8 mouse cellular contexts compared by ENCODE assay signal in genomic region chr4:72198877-72199411, GRCm38 (mm10). TPM values are rescaled to one million over a fixed set of nuclear protein-coding genes. Genes with fewer than 3 reads are reported as not detected.
DNase-seq lines count a peak whose midpoint lies in the region; ATAC-seq and TF ChIP-seq lines count a peak whose summit lies in the region.

No protein-coding gene starts in this region.

- H3K27me3 ChIP-seq in intestine, embryonic 15.5 days (replicated peaks) = no peaks in the 10 kb centered on the region

- peak overlapping the region; percentile 90 for H3K4me3 ChIP-seq in cortical plate, adult 2 months (ENCODE audit: insufficient read depth, low read length)
- H3K4me3 ChIP-seq in intestine, embryonic 15.5 days (replicated peaks) = peak overlapping the region; percentile 82

- no peaks in the 10 kb centered on the region for H3K36me3 ChIP-seq in intestine, embryonic 15.5 days

- intact Hi-C loops in left cerebral cortex, postnatal 14 days (cut with DNase I) = loop anchor here (5.0 kb wide), 1 partner anchor 52 kb away; no protein-coding TSS in a partner anchor

- peak; percentile 63; the same call in 1 of the 2 replicates for TF ChIP-seq POLR2A in cortical plate, adult 2 months (IDR thresholded peaks at IDR 0.05; ENCODE audit: extremely low read depth, insufficient read depth, low read length)

- H3K9me3 ChIP-seq in intestine, embryonic 15.5 days = no peaks in the 10 kb centered on the region

- H3K27ac ChIP-seq in cortical plate, adult 2 months (ENCODE audit: insufficient read depth, low read length) = 0 out of 2 replicates have a peak overlapping the region, but pooled peaks have one; percentile 52
- H3K27ac ChIP-seq in intestine, embryonic 15.5 days = no peak overlapping the region; the same call in 1 of the 2 replicates

- peak; percentile 95 for DNase-seq in adipocyte (ENCODE audit: low spot score)
- peak; percentile 69 for DNase-seq in gastrocnemius, postnatal 25 days
- DNase-seq in left cerebral cortex, postnatal 14 days (ENCODE audit: low spot score in 2 of 2) = peak; percentile 74 to 78
- DNase-seq in right cerebral cortex, postnatal 25 days = peak; percentile 82
- DNase-seq in urinary bladder, postnatal 36 days (ENCODE audit: low spot score in 2 of 2) = peak; percentile 77 to 83

- no peaks in the 10 kb centered on the region; the same call in 1 of the 2 replicates for H3K4me1 ChIP-seq in cortical plate, adult 2 months (ENCODE audit: control insufficient read depth, insufficient read depth, low read length)
- peaks cover 5% of the 10 kb centered on the region; the same call in 1 of the 2 replicates for H3K4me1 ChIP-seq in intestine, embryonic 15.5 days (replicated peaks)

- H3K9ac ChIP-seq in intestine, embryonic 15.5 days = peak overlapping the region; percentile 81

- peak; percentile 47 for ATAC-seq in intestine, embryonic 15.5 days
- peak; percentile 80 for ATAC-seq in megakaryocyte-erythroid progenitor cell, adult 5-6 weeks (replicated peaks; ENCODE audit: low FRiP score, low TSS enrichment, poor library complexity, severe bottlenecking)

- peak overlapping the region; percentile 83 for H3K4me2 ChIP-seq in intestine, embryonic 15.5 days (replicated peaks)

- under 1% methylated on average over 22 of the region's 22 CpGs for WGBS in intestine, embryonic 15.5 days

- TF ChIP-seq CTCF in cortical plate, adult 2 months (IDR thresholded peaks at IDR 0.05; ENCODE audit: extremely low read depth, insufficient read depth, low read length) = peak; percentile 68

RNA-seq across cellular contexts. Expression of gene Tle1, which starts 1.8 kb away (rescaled TPM):
- 45.4 and 46.7 TPM in 2 replicates for polyA plus RNA-seq in cortical plate, adult 2 months (2012; rRNA removed)
- total RNA-seq in gastrocnemius, postnatal 25 days (2021) = 10 to 100 TPM; 13.2 to 15.8 TPM
- polyA plus RNA-seq in intestine, embryonic 15.5 days (2015; fragmentation: Nextera tagmentation; extraction: Ambion mirVana) = 18.0 and 19.9 TPM in 2 replicates
- 10 to 100 TPM; 37.7 to 41.8 TPM for total RNA-seq in left cerebral cortex, postnatal 14 days (2021)
- total RNA-seq in megakaryocyte-erythroid progenitor cell, adult 5-6 weeks (2014; fragmentation: Nextera tagmentation) = 7.4 and 9.4 TPM in 2 replicates
- 14.2 and 19.4 TPM in 2 replicates for total RNA-seq in megakaryocyte-erythroid progenitor cell, adult 5-6 weeks (2017)
